Mouse (Mus musculus) lung, embryonic 15.5 days (tissue): ENCODE data around the gene Nedd9. TPM values are rescaled to one million over a fixed set of nuclear protein-coding genes. Genes with fewer than 3 reads are reported as not detected.

Experiments
- ATAC-seq: fragments of 200-750 bp; cut with Nextera tagmentation; 2 replicates; pipeline ENCODE4 v1.8.0; 2017; ENCODE audit warnings: moderate number of reproducible peaks, borderline replicate concordance; ENCODE audit not compliant: low FRiP score, low TSS enrichment; ENCODE audit errors: extremely low read depth
- H3K27ac ChIP-seq: fragments of 300-500 bp; sonication (generic); 2 replicates; pipeline ENCODE4 v1.5.1; 2015; ENCODE audit warnings: moderate library complexity, mild to moderate bottlenecking, inconsistent platforms
- H3K27me3 ChIP-seq: fragments of 300-500 bp; sonication (generic); 2 replicates; pipeline ENCODE4 v1.6.1; 2015; ENCODE audit warnings: inconsistent platforms
- H3K36me3 ChIP-seq: fragments of 300-500 bp; sonication (generic); 2 replicates; pipeline ENCODE4 v1.6.1; 2015; ENCODE audit warnings: inconsistent platforms
- H3K4me1 ChIP-seq: fragments of 300-500 bp; sonication (generic); 2 replicates; pipeline ENCODE4 v1.6.1; 2015; ENCODE audit warnings: inconsistent platforms
- H3K4me2 ChIP-seq: fragments of 300-500 bp; sonication (generic); 2 replicates; pipeline ENCODE4 v1.6.1; 2015; ENCODE audit warnings: inconsistent platforms, mild to moderate bottlenecking, moderate library complexity
- H3K4me3 ChIP-seq: fragments of 300-500 bp; sonication (generic); 2 replicates; pipeline ENCODE4 v1.5.1; 2015; ENCODE audit warnings: mild to moderate bottlenecking, inconsistent platforms
- H3K9ac ChIP-seq: fragments of 300-500 bp; sonication (generic); 2 replicates; pipeline ENCODE4 v1.6.1; 2015; ENCODE audit warnings: inconsistent platforms
- H3K9me3 ChIP-seq: fragments of 300-500 bp; sonication (generic); 2 replicates; pipeline ENCODE4 v1.6.1; 2016; ENCODE audit warnings: inconsistent platforms
- WGBS: fragments of 180-500 bp; shearing (Covaris S2); methylation state at CpG from one replicate; pipeline ENCODE4 v1.1.7; 2015; 5-methylcytosine and 5-hydroxymethylcytosine counted together
- polyA plus RNA-seq: library from polyadenylated mRNA; unstranded; fragments of >200 nt; fragmentation: Nextera tagmentation; extraction: Ambion mirVana; gene quantifications from 2 replicates; pipeline ENCODE4 v1.2.1, GENCODE M21; 2015

Nedd9 gene
- polyA plus RNA-seq, 1 experiment from 2014 or later: 76.3 TPM

DNA sequence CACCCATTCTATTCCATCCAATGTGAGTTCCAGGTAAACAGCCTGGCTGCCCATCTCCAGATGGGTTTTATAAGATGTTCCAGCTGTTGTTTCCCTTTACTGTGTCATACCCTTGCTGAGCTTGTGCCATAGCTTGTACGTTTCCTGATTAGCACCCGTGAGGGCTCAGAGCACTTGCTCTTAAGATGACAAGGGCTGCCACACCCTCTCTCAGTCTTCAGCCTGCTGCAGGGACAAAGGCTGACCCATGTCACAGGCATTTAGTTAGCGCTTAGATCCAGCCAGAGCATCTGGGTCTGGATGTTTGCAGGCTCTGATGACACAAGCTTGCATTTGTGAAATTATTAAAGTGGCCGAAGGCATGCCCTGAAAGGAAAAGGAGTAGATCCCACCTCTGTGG, 187.1 kb downstream of the Nedd9 start:
- Histone ChIP-seq H3K4me1 (peaks cover 29% of the 10 kb centered on the region), H3K9me3 (no peaks in the 10 kb centered on the region), H3K36me3 (no peaks in the 10 kb centered on the region), H3K27me3 (no peaks in the 10 kb centered on the region), H3K4me2 (no peak overlapping the region), H3K9ac (no peak overlapping the region), H3K27ac (no peak overlapping the region), H3K4me3 (no peak overlapping the region)
- 37% methylated on average over 4 of the region's 4 CpGs for WGBS
- ATAC-seq: no peak

DNA sequence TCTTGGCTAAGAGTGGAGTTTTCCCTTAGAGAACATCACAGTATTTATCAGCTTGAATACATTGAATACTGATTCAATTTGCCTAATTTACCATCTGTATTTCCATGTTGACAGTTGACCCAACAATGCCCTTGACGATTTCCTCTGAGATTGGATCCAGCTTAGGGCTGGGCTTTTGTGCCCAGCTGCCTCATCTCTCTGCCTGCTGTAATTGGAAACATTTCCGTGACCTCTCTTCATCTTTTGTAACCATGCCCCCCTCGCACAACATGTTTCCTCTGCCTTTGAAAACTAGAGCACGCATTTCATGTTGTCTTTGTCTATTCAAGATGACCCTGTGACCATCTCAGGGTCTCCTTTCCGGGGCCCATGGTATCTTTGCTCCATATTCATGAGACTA, 188.2 kb downstream of the Nedd9 start:
- Histone ChIP-seq H3K9ac (no peak overlapping the region), H3K4me2 (no peak overlapping the region), H3K4me1 (peaks cover 29% of the 10 kb centered on the region), H3K36me3 (no peaks in the 10 kb centered on the region), H3K27ac (no peak overlapping the region), H3K9me3 (no peaks in the 10 kb centered on the region), H3K27me3 (no peaks in the 10 kb centered on the region), H3K4me3 (no peak overlapping the region)
- ATAC-seq: no peak; the same call in 1 of the 2 replicates
- 27% methylated on average over 5 of the region's 5 CpGs for WGBS

DNA sequence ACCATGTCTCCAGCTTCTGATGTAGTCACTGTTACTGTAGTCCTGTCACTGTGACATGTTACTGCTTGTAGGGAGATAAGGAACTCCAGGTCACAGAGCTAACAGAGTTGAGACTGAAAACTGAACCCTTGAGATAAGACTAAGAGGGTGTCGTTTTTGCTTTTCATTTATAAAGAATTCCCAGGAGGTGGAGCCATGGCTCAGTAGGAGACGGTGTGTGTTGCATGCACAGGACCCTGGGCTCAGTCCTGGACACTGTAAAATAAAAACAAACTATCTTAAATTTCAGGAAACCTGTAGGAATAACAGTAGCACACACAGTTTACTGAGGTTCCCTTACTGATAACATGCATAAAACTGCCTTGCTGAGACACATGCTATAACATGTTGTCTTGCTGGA, 188.6 kb downstream of the Nedd9 start:
- H3K4me2 ChIP-seq: no peak overlapping the region
- ATAC-seq: no peak; the same call in 1 of the 2 replicates
- no peaks in the 10 kb centered on the region for H3K9me3 ChIP-seq
- no peaks in the 10 kb centered on the region for H3K27me3 ChIP-seq
- no peaks in the 10 kb centered on the region for H3K36me3 ChIP-seq
- peaks cover 29% of the 10 kb centered on the region for H3K4me1 ChIP-seq
- H3K27ac ChIP-seq: no peak overlapping the region
- no peak overlapping the region for H3K9ac ChIP-seq
- H3K4me3 ChIP-seq: no peak overlapping the region
- WGBS: 3% methylated on average over 2 of the region's 2 CpGs

DNA sequence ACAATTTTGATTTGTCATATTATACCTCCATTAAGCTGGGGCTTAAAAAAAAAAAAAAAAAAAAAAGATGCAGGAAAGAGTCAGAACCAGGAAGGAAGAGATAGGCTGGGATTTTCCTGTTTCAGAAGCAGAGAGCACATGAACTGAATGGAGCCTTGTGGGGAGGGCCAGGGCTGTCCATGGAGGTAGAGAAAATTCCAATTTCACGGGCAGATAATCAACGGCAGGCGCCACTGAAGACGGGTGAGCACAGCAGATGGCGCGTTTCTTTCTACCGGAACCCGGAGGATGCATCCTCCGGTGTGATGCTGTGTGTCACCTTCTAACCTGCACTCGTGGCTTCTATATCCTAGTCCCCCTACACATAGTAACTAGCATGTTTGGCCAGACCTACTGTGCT, 190.8 kb downstream of the Nedd9 start:
- Histone ChIP-seq H3K27me3 (no peaks in the 10 kb centered on the region), H3K4me2 (no peak overlapping the region), H3K36me3 (no peaks in the 10 kb centered on the region), H3K4me1 (peaks cover 27% of the 10 kb centered on the region), H3K9me3 (no peaks in the 10 kb centered on the region), H3K4me3 (no peak overlapping the region), H3K9ac (no peak overlapping the region), H3K27ac (no peak overlapping the region)
- WGBS: 86% methylated on average over 10 of the region's 10 CpGs
- no peak for ATAC-seq

DNA sequence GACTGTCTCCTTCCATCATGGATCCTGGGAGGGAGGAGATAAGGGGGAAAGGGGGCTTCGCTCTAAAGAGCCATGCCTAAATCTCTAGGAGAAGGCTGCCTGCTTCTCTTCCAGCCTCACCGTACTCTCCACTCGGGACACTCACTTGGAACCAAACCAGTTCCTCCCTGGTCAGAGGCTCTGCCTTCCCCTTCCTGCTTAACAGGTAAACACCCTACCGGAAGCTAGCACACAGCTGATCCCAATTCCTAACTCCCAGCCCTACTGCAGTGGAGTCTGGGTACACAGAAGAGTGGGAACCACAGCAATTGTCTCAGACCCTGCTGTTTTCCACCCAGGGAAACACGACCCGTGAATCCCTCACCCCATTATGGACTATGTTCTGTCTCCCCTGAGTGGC, 191.3 kb downstream of the Nedd9 start:
- H3K4me3 ChIP-seq: no peak overlapping the region
- ATAC-seq: no peak
- H3K27me3 ChIP-seq: no peaks in the 10 kb centered on the region
- no peak overlapping the region for H3K4me2 ChIP-seq
- H3K4me1 ChIP-seq: peaks cover 27% of the 10 kb centered on the region
- H3K36me3 ChIP-seq: no peaks in the 10 kb centered on the region
- no peak overlapping the region for H3K27ac ChIP-seq
- H3K9ac ChIP-seq: no peak overlapping the region
- WGBS: 55% methylated on average over 6 of the region's 6 CpGs
- H3K9me3 ChIP-seq: no peaks in the 10 kb centered on the region

DNA sequence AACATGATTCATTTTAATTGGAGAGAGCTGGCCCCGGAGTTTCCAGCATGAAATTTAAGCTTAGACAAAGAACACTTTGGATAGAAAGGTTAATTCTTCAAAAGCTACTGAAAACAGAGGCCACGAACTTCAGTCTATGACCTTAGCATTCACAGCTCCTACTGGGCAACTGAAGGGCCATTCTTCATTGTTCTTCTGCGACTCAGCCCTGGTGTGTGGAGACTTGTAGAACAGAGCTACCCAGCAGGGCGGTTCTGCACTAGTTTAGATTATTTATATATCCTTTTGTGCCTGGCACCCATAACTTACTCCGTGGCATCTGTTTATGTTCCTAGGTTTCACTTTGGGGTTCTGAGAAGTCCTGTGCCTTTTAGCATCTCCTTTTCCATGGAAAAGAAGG, 193.6 kb downstream of the Nedd9 start:
- Histone ChIP-seq H3K4me1 (peaks cover 7% of the 10 kb centered on the region), H3K27ac (no peak overlapping the region), H3K27me3 (no peaks in the 10 kb centered on the region), H3K9me3 (no peaks in the 10 kb centered on the region), H3K4me3 (no peak overlapping the region), H3K9ac (no peak overlapping the region), H3K36me3 (no peaks in the 10 kb centered on the region), H3K4me2 (no peak overlapping the region)
- ATAC-seq: no peak
- 49% methylated on average over 5 of the region's 5 CpGs for WGBS

DNA sequence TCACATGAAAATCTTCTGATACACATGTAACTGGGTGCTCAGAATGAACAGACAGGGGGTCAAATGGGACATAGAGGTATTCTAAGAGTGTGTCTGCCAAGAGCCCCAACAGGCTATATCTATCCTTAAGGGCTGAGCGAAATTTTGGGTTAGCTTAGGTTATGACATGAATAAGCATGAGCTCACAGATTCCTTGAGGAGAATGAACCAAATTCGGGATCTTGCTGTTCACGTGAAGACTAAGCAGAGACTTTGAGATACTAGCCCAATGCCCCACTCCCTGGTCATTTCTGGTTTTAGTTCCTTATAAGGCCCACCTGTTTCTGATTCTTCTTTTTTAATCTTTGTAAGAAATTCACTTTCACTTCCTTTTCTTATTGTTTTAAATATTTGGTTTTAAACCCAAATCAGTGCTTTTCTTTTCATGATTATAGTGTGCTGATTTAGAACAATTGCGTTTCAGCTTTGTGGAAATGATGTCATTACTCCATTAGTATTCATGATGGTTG, 195.6 kb downstream of the Nedd9 start:
- H3K4me2 ChIP-seq: no peak overlapping the region
- WGBS: 81% methylated on average over 4 of the region's 4 CpGs
- H3K9ac ChIP-seq: no peak overlapping the region
- no peak overlapping the region for H3K4me3 ChIP-seq
- H3K27ac ChIP-seq: no peak overlapping the region
- H3K9me3 ChIP-seq: no peaks in the 10 kb centered on the region
- no peaks in the 10 kb centered on the region for H3K36me3 ChIP-seq
- H3K27me3 ChIP-seq: no peaks in the 10 kb centered on the region
- ATAC-seq: no peak
- H3K4me1 ChIP-seq: 0 out of 2 replicates have a peak, but pooled peaks cover 4% of the 10 kb centered on the region

DNA sequence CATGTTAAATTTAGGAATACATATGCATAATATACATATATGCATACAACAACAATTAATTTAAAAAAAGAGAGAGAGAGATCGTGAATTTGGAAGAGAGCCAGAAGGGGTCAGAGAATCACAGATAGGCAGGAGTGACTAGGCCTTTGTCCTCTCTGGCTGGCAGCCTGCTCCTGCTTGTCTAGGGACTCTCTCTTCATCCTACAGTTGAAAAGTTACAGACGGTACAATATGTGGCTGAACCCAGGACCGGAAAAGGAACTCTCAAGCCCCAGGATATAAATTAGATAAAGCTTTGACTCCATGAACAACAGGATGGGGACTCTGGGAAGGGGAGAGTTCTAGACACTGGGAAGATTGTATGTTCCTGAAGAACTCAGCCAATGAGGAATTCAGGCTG, 200.9 kb downstream of the Nedd9 start:
- no peak overlapping the region for H3K9ac ChIP-seq
- no peaks in the 10 kb centered on the region for H3K9me3 ChIP-seq
- H3K27me3 ChIP-seq: no peaks in the 10 kb centered on the region
- no peaks in the 10 kb centered on the region for H3K36me3 ChIP-seq
- H3K4me1 ChIP-seq: no peaks in the 10 kb centered on the region
- ATAC-seq: no peak
- H3K4me2 ChIP-seq: no peak overlapping the region
- H3K27ac ChIP-seq: no peak overlapping the region
- 62% methylated on average over 3 of the region's 3 CpGs for WGBS
- H3K4me3 ChIP-seq: no peak overlapping the region

DNA sequence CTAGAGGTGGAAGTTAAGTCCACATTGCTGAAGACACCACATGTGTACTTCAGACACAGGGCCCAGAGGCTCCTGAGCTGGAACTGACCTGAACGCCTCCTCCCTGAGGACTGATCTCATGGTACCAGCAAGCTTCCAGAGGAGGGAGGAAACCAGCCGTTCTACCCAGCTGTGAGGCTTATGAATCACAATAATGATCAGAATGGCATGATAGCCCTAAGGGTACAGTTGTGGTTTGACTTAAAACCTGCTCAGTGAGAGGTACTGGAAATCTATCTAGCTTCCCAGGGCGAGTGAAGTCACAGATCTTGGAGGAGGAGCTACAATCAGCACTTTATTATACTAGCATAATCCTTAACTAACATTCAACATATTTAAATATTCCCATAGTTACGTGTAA, 201.7 kb downstream of the Nedd9 start:
- 83% methylated on average over 4 of the region's 4 CpGs for WGBS
- no peaks in the 10 kb centered on the region for H3K9me3 ChIP-seq
- no peak overlapping the region for H3K9ac ChIP-seq
- ATAC-seq: no peak
- no peaks in the 10 kb centered on the region for H3K36me3 ChIP-seq
- H3K4me1 ChIP-seq: no peaks in the 10 kb centered on the region
- no peak overlapping the region for H3K4me3 ChIP-seq
- no peaks in the 10 kb centered on the region for H3K27me3 ChIP-seq
- H3K27ac ChIP-seq: no peak overlapping the region
- H3K4me2 ChIP-seq: no peak overlapping the region

DNA sequence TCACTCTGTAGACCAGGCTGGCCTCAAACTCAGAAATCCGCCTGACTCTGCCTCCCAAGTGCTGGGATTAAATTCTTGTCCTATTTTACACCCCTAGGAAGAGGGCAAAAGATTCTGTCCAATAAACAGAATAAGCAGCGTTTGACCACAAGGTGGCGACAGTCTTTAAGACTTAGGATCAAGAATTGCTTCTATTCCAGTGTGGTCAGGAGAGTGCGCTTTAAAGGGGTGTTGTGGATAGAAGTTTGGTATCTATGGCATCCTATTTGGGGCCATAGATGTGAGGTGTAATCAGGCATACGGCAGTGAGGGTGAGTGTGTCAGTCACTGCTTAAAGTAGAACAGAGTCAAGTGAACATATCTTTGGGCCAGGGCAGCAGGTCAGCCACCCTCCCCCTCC, 203.9 kb downstream of the Nedd9 start:
- Histone ChIP-seq H3K9me3 (no peaks in the 10 kb centered on the region), H3K36me3 (no peaks in the 10 kb centered on the region), H3K9ac (no peak overlapping the region), H3K27ac (no peak overlapping the region), H3K4me3 (no peak overlapping the region), H3K4me2 (no peak overlapping the region), H3K27me3 (no peaks in the 10 kb centered on the region), H3K4me1 (no peaks in the 10 kb centered on the region)
- 25% methylated on average over 5 of the region's 5 CpGs for WGBS
- ATAC-seq: no peak

DNA sequence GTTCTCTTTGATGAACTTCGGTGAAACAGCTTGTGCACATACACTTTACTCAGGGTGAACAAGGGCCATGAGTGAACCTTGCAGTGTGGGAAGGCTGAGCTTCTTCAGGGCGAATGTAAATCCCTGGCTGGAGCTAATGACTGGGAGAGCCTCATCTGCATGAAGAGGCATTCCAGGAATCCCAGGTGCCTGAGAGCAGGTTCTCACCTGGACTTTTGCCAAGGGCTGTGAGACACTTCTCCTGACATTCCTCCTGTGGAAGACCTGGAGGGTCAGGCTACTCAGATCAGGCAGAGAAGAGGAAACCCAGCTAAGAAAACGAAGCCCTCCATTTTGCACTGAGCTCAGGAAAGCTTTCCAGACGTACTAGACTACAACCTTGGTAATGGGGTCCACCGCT, 206.5 kb downstream of the Nedd9 start:
- WGBS: 49% methylated on average over 5 of the region's 5 CpGs
- no peak overlapping the region for H3K4me3 ChIP-seq
- ATAC-seq: no peak; the same call in 1 of the 2 replicates

DNA sequence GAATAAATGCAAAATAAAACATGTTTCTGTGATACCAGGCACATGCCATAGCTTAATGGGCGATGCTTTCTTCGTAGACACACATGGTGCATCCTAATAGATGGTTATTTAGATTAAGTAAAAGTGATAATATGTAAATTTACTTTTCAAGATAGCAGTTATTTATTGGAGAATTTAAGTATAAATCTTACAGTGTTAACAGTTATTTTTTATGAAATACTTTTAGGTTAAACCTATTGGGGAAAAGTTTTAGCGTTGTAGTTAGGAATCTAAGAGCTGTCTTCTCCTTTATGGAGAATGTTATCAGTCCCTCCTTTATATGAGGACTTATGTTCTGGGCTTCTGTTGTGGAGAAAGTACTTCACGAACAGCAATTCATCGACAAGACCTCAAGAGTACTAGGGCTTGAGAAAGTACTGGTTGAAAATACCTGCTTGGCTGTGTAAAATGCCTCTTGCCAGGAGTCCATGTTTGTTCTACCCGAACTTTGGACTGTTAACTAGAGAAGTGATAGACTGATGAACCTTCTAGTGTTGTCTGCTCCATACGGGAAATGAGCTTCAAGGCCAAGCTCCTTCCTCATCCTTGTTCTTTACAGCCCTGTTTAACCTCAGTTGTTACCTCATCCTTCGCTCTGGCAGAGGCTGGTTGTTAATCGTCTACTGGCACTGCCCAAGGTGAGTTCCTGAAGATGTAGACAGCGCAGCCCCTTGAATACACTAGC, 213.1 kb downstream of the Nedd9 start, which contains the start of gene Gm17364:
TSS of gene Gm17364 (minus strand) at position 51 of the 724 bp plus-strand sequence.
- Histone ChIP-seq H3K4me1 (no peaks in the 10 kb centered on the region), H3K4me2 (no peak within 1 kb of the TSS), H3K27me3 (no peaks in the 10 kb centered on the region), H3K9ac (no peak within 1 kb of the TSS), H3K9me3 (no peaks in the 10 kb centered on the region), H3K36me3 (no peaks in the 10 kb centered on the region; the same call in 1 of the 2 replicates), H3K4me3 (no peak within 1 kb of the TSS), H3K27ac (no peak within 1 kb of the TSS)
- WGBS: 86% methylated on average over 10 of the region's 10 CpGs
- no peak for ATAC-seq

More for the DNA sequence above, 206.5 kb downstream of the Nedd9 start:
- Histone ChIP-seq H3K36me3 (no peaks in the 10 kb centered on the region), H3K27me3 (no peaks in the 10 kb centered on the region), H3K9ac (no peak overlapping the region), H3K27ac (no peak overlapping the region), H3K4me2 (no peak overlapping the region), H3K4me1 (no peaks in the 10 kb centered on the region), H3K9me3 (no peaks in the 10 kb centered on the region)
